Mouse (Mus musculus): ENCODE results near the gene Rc3h2. TPM values are rescaled to one million over a fixed set of nuclear protein-coding genes. Genes with fewer than 3 reads are reported as not detected.

The Rc3h2 gene
- polyA plus RNA-seq, 1 experiment from 2014 or later, result 28.0 TPM

Other genes with a start within 250 kb of the Rc3h2 start
- gene Olfr365, start 234.7 kb downstream of the Rc3h2 start, polyA plus RNA-seq (2015; fragmentation: Nextera tagmentation; extraction: Ambion mirVana), result not detected in 2 replicates
- not detected in 2 replicates for gene Olfr366, start 211.3 kb downstream of the Rc3h2 start, polyA plus RNA-seq (2015; fragmentation: Nextera tagmentation; extraction: Ambion mirVana)
- gene Olfr368, start 96.4 kb downstream of the Rc3h2 start, polyA plus RNA-seq (2015; fragmentation: Nextera tagmentation; extraction: Ambion mirVana), result not detected in 2 replicates
- gene Pdcl, start 63.6 kb downstream of the Rc3h2 start, polyA plus RNA-seq (2015; fragmentation: Nextera tagmentation; extraction: Ambion mirVana), result 73.4 and 84.9 TPM in 2 replicates
- gene Zbtb26, start 20.2 kb upstream of the Rc3h2 start, polyA plus RNA-seq (2015; fragmentation: Nextera tagmentation; extraction: Ambion mirVana), result 9.7 and 9.9 TPM in 2 replicates
- 15.9 TPM in 2 replicates for gene Zbtb6, start 20.3 kb upstream of the Rc3h2 start, polyA plus RNA-seq (2015; fragmentation: Nextera tagmentation; extraction: Ambion mirVana)
- gene Rabgap1, start 20.4 kb upstream of the Rc3h2 start, polyA plus RNA-seq (2015; fragmentation: Nextera tagmentation; extraction: Ambion mirVana), result 60.2 and 67.7 TPM in 2 replicates
- gene Gpr21, start 93.4 kb upstream of the Rc3h2 start, polyA plus RNA-seq (2015; fragmentation: Nextera tagmentation; extraction: Ambion mirVana), result 10.1 and 12.6 TPM in 2 replicates

Measured in midbrain, embryonic 13.5 days (tissue).